Mouse (Mus musculus) lung, postnatal 36 days (tissue): Measurements from ENCODE around the gene Crebbp.
A peak's percentile ranks its signal among the peaks of the same experiment; 100 is the strongest.
"Not testable (repeated sequence)": the region's sequence is repeated elsewhere in the genome, so short reads cannot be mapped to it uniquely, and the experiment has no call there.

Experiments
- DNase-seq: peaks from one replicate; pipeline ENCODE4 v3.0.0; 2022; ENCODE audit warnings: mixed read lengths

Gene Crebbp

DNA sequence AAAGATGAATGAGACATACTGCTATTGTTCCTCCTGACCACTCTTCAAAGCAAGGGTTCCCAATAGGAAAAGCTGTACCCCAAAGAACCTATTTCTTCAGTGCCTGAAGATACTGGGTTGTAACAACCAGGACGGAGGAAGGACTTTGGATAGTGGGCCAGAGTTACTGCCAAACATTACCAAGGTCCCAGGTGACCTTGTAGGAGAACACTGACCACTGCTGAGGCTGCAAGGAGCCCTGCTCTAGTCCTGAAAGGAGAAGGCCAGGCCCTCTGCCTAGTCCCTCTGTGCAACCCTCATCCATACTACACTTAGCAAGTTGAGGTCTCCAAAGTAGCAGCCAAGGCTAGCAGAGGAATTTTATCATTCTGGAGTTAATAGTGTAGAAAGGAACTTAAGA, 60.7 kb downstream of the Crebbp start:
- DNase-seq: no peak

DNA sequence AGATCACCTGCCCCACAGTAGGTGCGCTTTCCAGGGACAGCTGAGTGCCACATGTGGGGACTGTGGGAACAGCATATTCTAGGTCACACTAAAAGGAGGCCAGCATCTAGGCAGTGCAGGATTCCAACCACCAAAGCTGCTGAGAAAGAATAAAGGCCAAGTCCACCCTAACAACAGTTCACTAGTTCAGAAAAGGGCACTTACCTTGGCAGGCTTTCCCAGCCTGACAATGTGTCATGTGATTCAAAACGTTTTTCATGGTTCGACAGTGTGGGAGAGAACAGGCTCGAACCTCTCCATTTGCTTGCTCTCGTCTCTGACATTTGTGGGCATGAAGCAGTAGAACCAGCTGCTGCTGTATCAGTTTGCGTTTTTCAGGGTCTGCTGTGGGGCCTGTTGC, 75.3 kb downstream of the Crebbp start:
- peak; percentile 10 for DNase-seq

DNA sequence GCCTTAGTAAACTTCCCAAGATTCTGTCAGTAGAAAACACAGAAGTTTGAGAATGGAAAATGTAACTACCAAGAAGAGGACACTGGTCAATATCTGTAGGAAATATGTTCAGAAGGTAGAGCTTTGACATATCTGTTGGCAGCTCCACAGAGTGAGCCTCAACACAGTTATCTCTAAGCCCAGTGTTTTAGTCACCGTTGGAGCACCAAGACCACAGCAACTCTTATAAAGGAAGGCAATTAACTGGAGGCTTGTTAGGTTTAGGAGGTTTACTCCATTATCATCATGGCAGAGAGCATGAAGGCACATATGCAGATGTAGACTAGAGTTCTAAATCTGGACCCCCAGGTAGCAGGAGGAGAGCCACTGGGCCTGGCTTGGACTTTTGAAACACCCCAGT, 80.0 kb downstream of the Crebbp start:
- DNase-seq: no peak

DNA sequence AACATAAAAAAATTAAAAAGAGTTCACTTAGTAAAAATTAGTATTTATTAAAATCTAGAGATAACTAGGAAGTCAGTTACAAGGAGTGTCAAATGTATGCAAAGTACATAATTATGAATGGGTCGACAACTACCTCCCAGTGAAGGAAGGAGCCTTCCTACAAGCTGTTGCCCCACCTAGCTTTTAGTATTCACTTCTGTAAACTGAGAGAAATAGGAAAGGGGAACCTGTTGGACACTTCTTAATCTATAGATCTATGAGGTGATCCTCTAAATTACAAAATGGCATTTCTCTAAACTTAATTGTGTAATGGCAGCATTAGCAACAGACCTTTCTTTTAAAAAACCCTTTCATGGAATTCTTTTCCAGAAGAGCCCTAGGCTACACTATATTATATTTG, 84.9 kb downstream of the Crebbp start:
- no peak for DNase-seq

DNA sequence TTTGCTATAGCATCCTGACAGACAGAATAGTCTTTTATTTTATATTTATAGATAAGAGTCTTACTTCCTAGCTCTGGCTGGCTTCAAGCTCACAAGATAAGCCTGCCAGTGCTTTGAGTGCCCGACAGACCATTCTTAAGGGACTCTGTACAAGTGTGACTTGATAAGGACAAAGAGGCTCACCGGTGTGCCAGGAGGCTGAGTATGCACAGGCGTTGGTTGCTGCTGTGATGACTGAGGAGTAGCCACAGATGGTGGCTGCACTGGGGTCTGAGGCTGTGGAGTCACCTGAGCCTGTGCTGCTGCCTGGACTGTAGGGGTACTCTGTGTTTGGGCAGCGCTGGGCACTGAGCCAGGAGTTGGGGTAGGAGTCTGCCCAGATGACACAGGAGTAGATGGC, 96.7 kb downstream of the Crebbp start:
- DNase-seq: no peak

DNA sequence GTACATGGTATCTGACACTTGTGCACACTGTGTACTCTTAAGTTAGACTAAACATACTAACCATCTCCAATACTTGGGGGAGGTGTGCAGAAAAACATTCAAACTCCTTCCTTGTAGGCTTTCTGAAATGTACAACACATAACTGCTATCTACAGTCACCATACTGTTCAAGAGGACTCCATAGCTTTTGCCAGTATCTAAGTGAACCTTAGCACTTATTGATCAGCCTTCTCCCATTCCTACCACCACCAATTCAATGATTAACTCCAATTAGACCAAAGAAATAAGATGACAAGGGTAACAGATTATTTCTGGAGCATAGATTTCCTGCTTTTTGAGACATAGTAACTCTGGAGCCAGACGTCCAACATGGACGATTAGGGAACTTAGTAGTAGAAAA, 113.4 kb downstream of the Crebbp start:
- no peak for DNase-seq

DNA sequence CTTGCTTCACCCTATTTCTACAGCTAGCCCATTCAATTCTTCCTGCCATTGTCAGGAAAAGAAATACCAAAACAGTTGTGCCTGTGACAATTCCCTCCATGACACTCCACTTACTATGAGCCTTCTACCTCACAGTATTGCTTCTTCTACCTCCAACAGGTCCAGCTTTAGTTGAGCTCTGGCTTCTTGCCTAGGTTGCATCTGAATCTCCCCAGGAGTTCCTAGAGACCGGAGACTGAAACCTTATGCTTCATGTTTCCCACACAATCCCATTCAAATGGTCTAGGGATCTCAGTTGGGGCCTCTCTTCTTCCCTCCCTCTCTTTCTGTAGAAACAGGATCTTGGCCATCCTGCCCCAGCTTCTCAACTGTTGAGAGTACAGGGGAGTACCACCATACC, 116.3 kb downstream of the Crebbp start:
- no peak for DNase-seq

DNA sequence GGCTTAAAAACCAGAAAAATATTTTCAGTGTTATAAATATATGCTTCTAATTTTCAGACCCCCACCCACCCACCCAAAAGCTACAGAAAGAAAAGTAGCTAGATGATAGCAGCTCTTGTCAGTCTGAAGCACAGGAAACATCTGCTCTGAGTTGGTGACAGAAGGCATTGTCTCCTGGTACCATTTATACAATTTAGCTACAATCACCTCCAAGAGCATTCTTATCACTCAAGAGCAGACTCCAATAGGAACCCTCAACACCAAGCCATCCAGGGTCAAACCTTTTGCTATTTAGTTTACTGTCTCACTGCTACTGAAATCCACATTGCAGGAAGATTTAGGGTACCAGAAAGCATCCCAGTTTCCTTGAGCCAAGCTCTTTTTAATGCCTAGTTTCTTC, 116.9 kb downstream of the Crebbp start:
- DNase-seq: no peak

DNA sequence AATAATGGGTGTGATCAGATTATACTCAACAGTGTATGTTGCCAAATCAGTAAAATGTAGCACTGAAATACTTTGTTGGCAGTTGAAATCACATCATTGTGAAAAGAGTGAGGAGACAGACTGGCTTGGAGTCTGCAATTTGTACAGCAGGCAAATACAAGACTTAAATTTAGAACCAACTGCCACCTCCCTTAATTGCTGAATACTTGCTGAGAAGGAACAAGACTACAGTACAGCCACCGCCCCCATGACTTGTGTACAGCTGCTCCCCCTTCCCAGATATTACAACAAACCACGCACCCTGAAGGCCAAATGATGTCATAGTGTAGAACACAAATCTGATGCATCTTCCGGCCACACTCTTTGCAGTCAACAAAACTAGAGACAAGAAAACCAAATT, 117.7 kb downstream of the Crebbp start:
- DNase-seq: no peak

DNA sequence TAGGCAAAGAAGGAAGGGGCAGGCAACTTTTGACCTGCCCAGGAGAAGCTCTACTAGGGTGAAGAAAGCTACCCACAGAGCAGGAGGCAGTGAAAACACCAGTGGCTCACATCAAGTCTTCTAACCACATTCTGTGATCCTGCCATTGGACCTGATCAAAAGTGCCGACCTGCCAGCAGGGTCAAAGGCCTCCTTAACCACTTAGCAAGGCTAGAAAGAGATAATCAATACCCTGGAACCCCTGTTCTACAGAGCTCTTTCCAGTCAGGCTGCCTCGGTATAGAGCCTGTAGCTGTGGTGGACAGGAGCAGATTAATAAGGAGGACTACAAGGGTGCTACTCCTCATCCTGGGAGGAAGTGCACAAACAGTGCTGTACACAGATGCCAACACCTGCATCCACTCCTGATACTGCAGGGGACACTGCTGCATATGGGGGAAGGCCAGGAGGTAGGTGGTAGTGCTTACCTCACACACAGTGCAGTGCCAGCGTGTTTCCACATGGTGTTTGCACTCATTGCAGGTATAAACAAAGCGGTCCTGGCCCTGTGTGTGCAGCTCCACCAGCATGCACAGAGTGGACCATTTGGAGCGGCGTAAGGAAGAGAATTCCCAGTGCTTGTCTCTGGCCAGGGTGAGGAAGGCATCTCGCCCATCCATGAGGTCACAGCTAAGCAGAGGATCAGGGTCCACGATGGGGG, 126.4 kb downstream of the Crebbp start:
- no peak for DNase-seq

DNA sequence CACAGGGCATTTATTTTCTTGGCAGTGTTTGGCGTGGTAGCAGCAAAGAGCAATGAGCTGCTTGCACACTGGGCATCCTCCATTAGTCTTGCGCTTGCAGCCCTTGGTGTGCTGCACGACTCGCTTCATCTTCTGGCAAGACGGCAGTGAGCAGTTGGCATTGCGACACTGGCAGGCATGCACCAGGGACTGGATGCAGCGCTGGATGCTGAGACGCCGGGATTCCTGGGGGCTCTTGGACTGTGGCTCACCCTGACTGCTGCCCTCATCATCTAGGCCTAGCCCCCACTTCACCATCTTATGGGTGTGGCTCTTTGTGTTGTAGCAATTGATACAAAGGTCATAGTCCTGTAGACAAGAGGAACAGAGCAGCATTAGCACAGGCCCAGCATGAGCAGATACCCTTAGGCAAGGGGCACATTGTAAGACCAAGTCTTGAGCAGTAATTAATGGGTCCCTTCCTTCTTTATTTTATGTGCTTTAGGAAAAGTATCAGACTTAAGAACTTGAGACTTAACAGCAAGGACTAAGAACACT, 127.9 kb downstream of the Crebbp start:
- no peak for DNase-seq

DNA sequence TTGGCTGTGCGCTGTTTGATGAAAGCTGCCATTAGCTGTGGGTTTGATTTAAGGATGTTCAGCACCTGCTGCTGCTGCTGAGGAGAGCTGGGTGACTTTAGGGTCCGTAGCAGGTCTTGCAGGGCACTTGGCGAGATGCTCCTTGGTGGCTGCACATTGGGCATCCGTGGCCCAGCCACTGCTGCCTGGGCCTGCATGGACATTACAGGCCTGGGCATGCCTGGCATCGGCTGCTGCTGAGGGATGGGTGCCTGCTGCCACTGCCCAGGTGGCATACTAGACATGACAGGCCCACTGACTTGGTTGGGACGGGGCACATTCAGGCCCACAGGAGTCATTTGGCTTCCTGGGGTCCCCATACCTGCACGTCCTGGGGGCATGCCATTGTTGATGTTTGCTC, 128.7 kb downstream of the Crebbp start:
- DNase-seq: no peak

DNA sequence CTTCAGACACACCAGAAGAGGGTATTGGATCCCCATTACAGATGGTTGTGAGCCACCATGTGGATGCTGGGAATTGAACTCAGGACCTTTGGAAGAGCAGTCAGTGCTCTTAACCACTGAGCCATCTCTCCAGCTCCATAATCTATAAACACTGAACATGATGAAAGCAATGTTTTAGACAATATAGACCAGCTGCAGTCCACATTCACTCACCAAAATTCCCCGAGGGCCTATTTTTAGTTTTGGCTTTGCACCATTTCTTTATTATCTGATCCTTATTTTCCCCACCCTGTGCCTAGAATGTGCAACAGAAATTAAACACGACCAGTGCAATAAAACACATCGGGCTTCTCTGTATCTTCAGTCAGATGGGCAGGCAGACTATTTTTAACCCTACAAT, 133.4 kb downstream of the Crebbp start:
- DNase-seq: not testable (repeated sequence)

DNA sequence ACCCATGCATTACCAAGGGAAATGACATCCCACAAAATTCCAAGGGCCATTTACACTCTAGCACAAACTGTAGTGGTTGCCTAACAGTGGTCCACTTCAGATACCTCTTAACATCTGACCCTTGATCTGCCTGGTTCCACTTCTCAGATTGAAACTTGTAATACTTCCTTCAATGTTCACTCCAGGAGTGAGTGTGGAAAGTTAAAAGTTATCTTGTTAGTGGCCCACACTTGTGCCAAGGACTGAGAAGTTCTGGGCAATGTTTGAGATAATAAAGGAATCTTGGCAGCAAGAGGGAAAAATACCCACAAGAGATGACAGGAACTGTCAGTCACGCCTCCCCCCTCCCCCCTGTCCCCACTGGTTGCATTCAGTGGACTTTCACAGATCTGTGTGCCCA, 134.1 kb downstream of the Crebbp start:
- DNase-seq: peak; percentile 74

DNA sequence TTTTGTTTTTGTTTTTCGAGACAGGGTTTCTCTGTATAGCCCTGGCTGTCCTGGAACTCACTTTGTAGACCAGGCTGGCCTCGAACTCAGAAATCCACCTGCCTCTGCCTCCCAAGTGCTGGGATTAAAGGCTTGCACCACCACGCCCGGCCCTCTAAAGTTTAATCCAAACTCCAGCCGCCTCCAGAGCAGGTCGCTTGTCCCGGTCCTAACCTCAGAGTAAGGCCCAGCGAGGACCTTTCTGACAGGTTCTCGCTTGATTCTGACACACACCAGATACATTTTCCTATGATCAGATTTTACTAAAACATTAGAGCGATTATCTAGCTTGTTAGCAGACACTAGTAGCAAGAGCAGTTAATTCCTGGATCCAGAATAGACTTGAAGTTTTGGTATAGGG, 135.5 kb downstream of the Crebbp start:
- DNase-seq: not testable (repeated sequence)

DNA sequence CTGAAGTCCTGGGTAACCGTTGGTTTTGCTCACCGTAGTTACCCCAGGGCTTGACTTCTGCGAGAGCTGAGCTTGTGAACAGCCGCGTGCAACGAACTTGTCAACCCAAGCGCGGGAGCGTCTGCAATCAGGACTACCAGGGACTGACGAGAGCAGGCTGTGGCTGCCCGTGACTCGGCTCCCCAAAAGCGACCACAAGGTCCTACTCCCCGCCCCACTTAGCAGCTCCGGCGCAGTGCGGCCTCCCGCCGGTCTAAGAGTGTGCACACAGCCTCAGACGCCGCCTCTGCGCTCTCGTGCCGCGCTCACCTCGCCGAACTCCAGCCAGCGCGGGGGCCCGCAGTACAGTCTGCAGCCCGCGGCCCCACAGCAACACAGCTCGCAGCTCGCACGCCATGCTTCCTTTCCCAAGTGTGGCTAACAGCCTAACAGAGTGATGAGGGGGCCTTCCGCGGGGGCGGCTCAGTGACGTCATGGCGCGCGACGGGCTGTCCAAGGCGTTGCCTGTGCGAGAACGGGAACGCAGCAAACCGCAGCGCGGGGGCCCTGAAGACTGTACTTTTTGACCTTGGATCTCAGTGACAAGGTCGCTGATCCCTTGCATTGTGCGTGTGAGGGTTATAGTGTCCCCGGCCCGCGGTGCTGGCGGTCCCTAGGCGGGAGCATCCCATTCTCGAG, 136.3 kb downstream of the Crebbp start, which contains the start of gene Trap1:
Trap1 (minus strand) TSS at position 444 of the 678 bp plus-strand sequence.
- peak; percentile 96 for DNase-seq

DNA sequence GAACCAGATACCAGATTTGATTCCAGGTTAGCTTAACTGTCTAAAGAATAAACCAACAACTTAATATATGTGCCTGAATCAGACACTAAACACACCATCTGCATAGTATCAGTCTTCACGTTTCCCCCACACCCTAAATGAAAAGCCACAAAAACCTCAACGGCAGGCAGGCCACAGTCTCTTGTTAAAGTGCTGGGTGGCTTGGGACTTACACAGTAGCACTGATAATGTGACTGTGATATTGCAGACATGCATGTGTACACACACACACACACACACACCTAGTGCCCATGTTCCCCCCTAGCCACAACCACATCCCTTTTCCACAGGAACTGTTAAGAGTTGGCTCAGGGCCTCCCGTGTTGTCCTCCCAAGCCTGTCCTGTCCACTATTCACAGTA, 139.0 kb downstream of the Crebbp start:
- no peak for DNase-seq

DNA sequence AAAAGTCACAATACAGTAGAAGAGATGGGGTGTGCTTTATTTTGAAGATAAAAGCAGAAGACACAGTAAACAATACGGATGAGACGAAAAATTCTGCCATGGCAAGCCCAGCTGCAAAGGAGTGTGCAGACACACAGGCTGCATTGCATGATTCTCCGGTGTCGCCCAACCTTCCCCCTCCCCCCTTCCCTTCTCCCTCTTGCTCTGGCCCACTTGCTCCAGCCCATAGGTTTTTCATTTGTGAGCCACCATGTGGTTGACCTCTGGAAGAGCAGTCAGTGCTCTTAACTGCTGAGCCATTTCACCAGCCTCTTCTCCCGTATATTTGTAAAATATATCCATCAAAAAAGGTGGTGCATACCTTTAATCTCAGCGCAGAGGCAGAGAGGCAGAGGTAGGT, 139.5 kb downstream of the Crebbp start:
- no peak for DNase-seq

DNA sequence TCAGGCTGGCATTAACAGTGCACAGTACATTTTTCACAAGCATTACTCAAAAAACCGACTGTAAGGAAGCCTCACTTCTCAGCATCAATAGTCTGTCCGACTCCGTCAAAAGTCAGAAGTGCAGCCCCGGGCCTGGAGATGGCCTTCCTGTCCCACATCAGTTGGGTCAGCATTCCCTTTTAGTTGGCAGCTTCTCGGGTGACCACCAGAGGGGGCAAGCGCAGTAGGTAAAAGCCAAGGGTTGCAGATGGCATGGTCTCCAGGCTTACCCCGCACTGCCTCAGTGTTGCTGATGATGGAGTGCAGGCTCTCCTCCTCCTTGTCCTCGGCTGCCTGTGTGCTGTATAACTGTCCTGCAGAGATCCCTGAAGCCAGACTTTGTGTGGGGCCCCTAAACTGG, 145.2 kb downstream of the Crebbp start:
- DNase-seq: peak; percentile 78

DNA sequence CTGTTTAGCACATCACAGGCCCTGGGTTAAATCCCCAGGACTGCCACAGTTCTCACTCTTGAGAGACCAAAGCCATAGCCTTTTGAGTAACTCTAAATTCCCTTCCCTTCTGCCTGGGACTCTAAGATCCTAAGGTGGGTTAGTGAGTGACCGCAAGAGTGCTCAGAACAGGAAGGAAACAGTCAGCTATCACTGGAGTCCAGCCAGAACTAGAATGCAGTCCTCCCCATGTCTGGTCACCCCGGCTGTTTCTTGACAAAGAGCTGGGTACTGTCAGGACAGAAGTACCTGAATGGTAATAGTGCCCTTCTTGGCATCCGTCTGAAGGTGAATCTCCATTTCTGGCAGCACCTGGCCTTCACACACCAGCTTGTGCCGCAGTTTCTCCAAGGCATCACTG, 148.9 kb downstream of the Crebbp start:
- DNase-seq: no peak

DNA sequence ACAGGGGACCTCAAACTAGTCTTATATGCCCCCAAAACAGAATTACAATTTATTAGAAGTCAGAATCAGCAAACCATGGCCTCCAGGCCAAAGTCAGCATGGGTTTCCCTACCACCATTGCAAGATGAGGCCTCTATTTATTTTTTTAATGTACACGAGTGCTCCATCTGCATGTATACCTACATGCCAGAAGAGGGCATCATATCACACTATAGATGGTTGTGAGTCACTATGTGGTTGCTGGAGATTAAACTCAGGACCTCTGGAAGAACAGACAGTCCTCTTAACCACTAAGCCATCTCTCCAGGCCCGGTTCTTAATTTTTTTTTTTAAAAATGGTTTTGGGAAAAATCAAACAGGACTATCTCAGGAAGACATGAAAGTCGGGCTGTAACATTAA, 160.0 kb downstream of the Crebbp start:
- DNase-seq: no peak

DNA sequence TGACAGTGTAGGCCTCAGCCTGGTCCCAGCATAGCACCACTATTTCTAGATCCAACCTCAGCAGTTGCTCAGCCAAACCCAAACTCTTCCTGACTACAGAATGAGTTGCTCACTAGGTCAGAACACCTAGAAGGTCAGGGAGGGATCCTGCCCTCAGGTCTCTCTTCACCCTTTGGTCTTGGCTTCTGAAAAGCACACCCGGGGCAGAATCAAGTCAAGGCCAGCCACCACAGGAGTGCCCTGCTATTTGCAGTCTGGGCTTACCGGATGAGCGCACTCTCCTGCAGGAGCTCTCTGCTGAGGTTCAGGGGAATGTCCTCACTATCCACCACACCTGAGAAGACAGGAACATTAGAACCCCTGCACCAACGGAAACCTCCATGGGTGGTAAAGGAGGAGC, 161.2 kb downstream of the Crebbp start:
- no peak for DNase-seq

DNA sequence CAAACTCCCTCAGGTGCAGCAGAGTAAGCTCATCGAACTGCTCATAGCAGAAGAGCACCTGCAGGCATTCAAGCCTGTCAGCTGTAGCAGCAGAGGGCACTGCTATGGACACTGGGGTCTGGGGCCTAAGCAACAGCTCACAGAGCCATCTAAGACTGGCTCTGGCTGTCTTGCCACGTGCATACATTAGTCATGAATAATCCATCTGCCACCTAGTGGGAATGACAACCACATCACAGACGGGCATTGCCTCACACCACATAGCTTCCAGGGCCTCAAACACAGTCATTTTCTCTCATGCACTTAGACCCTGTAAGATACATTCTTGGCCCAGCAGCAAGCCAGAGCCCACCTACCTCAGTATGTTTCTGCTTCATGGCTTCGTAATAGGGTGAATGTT, 168.3 kb downstream of the Crebbp start:
- no peak for DNase-seq

DNA sequence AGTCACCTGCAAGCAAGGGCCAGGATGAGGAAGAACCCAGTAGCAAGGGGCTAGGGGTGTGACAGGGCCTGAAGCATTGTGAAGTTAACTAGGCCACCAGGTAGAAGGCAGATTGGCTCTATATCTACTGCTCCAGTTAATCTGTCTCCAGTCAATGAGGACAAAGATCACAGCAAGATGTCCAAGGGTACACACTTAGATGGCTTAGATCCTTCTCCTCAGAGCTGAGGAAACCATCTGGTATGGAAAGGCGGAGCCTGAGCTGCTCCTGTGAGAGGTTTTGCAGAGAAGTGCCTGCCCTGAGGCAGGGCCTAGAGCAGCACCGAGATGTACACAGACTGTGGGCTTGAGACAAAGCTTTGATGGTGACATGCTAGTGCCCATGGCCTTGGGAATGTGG, 169.7 kb downstream of the Crebbp start:
- DNase-seq: no peak

DNA sequence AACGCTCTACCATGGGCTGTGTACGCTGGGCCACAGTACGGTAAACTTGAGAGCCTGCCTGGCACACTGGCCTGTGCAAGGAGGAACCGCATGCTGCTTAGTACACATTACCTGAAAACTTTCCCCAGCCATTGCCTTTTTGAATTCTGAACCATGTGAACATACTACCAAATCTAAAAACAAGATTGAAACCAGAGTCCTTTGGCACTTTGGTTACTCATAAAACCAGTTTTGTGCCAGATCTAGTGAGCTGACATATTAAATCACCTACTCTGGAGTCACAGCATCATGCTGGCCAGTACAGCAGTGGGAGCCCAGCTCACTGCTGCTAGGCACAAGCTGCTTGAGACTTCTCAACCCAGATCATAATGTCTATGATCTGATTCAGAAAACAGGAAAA, 172.2 kb downstream of the Crebbp start:
- no peak for DNase-seq
